Mouse (Mus musculus) liver, adult 2 months (tissue): ENCODE measurements around the gene Clic3.

Source experiments
- CTCF ChIP-seq: fragments of 200-500 bp; IDR thresholded peaks from 2 replicates; pipeline ENCODE4 v1.5.1; 2011; ENCODE audit warnings: low read depth, low read length, control low read depth
- POLR2A ChIP-seq: fragments of 200-500 bp; IDR thresholded peaks from 2 replicates; pipeline ENCODE4 v1.6.1; 2011; ENCODE audit warnings: low read length, control low read depth; ENCODE audit not compliant: insufficient read depth; ENCODE audit errors: extremely low read depth

DNA sequence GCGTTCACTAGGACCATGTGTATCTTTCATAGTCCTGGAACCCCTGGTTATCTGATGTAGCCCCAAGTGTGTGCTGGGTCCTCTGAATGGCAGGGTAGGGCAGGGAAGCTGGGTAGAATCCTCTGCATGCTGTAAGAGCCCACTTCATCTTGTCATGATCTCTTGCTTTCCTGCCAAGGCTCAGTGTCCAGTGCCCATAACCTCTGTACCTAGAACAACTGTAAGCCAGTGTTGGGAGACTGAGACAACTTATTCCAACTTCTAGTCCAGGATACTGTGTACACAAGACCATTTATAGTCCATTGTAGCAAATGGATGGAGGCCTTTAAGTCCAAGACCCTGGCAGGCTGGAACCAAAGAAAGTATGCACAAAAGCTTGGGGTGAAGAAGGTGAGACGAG is 8.6 kb downstream of the Clic3 start:
- TF ChIP-seq POLR2A = no peak
- no peak for TF ChIP-seq CTCF
